Mouse (Mus musculus) liver, adult 2 months (tissue): ENCODE data around the gene Knstrn.

Source experiments
- CTCF ChIP-seq: fragments of 200-500 bp; IDR thresholded peaks from 2 replicates; pipeline ENCODE4 v1.5.1; 2011; ENCODE audit warnings: low read depth, low read length, control low read depth
- POLR2A ChIP-seq: fragments of 200-500 bp; IDR thresholded peaks from 2 replicates; pipeline ENCODE4 v1.6.1; 2011; ENCODE audit warnings: low read length, control low read depth; ENCODE audit not compliant: insufficient read depth; ENCODE audit errors: extremely low read depth

DNA sequence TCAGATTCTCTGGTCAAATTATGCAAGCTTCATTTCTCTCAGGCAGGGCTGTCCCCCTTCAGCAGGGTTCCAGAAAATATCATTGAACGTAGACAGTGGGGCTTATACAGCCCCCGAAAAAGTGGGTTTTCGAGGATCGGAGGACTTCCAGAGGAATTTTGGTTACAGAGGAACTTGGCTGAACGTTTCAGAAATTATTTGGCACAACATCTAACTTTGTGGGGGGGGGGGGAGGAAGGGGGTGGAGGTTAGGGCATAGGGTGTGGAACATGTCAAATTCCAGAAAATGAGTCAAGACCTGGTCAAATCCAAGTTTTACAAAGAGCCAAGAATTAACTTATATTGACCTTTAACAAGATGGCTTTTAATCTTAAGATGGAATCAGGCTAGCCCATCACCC lies 15.3 kb downstream of the Knstrn start:
- TF ChIP-seq CTCF (no peak), POLR2A (no peak)
